Mouse (Mus musculus): Measurements from ENCODE around the gene Xylt1. TPM values are rescaled to one million over a fixed set of nuclear protein-coding genes. Genes with fewer than 3 reads are reported as not detected.

Gene Xylt1
- polyA plus RNA-seq, 1 experiment from 2014 or later = 2.1 TPM

GRCm38 (mm10) chr7:117516896-117517295 is 136.1 kb downstream of the Xylt1 start:
- no peak overlapping the region for H3K4me3 ChIP-seq (ENCODE audit: low read depth, low read length)
- H3K27ac ChIP-seq (ENCODE audit: low read depth, low read length) = no peak overlapping the region
- H3K36me3 ChIP-seq (ENCODE audit: control insufficient read depth, insufficient read depth, low read length) = no peaks in the 10 kb centered on the region
- no peaks in the 10 kb centered on the region for H3K4me1 ChIP-seq (replicated peaks; ENCODE audit: control insufficient read depth, insufficient read depth, low read length)
- 75% methylated on average over 4 of the region's 4 CpGs for WGBS
- H3K4me2 ChIP-seq (replicated peaks; ENCODE audit: low read depth, low read length) = no peak overlapping the region
- no peaks in the 10 kb centered on the region for H3K9me3 ChIP-seq (ENCODE audit: control insufficient read depth, low read length)
- DNase-seq (ENCODE audit: low spot score) (no peak), ATAC-seq (ENCODE audit: low FRiP score) (no peak)
- no peaks in the 10 kb centered on the region for H3K27me3 ChIP-seq (ENCODE audit: control insufficient read depth, insufficient read depth, low read length)
- no peak overlapping the region for H3K9ac ChIP-seq (ENCODE audit: low read depth, low read length)

DNA sequence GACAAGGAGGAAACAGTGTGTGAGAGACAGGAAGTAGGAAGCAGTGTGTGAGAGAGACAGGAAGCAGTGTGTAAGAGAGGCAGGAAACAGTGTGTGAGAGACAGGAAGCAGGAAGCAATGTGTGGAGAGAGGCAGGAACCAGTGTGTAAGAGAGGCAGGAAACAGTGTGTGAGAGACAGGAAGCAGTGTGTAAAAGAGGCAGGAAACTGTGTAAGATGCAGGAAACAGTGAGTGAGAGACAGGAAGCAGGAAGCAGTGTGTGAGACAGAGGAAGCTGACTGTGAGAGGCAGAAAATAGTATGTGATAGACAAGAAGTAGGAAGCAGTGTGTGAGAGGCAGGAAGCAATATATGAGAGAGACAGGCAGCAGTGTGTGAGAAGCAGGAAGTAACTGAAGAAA is 140.6 kb downstream of the Xylt1 start:
- Histone ChIP-seq H3K36me3 (ENCODE audit: control insufficient read depth, insufficient read depth, low read length) (no peaks in the 10 kb centered on the region), H3K27me3 (ENCODE audit: control insufficient read depth, insufficient read depth, low read length) (no peaks in the 10 kb centered on the region), H3K27ac (ENCODE audit: low read depth, low read length) (no peak overlapping the region), H3K4me1 (replicated peaks; ENCODE audit: control insufficient read depth, insufficient read depth, low read length) (no peaks in the 10 kb centered on the region), H3K9me3 (ENCODE audit: control insufficient read depth, low read length) (no peaks in the 10 kb centered on the region), H3K4me3 (ENCODE audit: low read depth, low read length) (no peak overlapping the region), H3K9ac (ENCODE audit: low read depth, low read length) (no peak overlapping the region), H3K4me2 (replicated peaks; ENCODE audit: low read depth, low read length) (no peak overlapping the region)
- no peak for DNase-seq (ENCODE audit: low spot score)
- ATAC-seq (ENCODE audit: low FRiP score) = no peak

DNA sequence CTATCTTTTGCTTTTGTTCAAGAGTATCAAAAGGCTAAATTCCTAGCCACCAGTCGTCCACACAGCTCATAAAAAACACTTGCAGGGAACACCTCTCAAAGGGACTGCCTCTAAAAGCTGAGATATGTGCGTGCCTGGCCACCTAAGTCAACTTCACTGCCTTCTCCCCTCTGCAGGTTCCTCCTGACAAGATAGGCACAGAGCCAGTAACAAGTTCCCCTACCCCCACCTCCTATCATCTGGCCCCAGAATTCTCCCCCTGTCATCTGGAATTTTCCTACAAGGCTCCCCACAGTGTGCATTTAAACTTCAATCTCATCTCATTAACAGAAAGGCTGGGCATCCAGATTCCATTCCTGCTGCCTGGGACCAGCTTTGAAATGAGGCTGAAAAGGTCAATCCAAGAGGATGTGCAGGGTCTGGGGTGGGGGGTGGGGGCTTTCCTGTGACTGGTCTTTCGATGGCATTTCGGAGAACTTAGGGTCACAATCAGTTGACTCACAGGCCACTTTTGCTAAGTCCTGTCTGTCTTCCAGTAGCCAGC is 141.4 kb downstream of the Xylt1 start:
- Histone ChIP-seq H3K4me2 (replicated peaks; ENCODE audit: low read depth, low read length) (no peak overlapping the region), H3K36me3 (ENCODE audit: control insufficient read depth, insufficient read depth, low read length) (no peaks in the 10 kb centered on the region), H3K27me3 (ENCODE audit: control insufficient read depth, insufficient read depth, low read length) (no peaks in the 10 kb centered on the region), H3K4me1 (replicated peaks; ENCODE audit: control insufficient read depth, insufficient read depth, low read length) (no peaks in the 10 kb centered on the region), H3K9me3 (ENCODE audit: control insufficient read depth, low read length) (no peaks in the 10 kb centered on the region), H3K4me3 (ENCODE audit: low read depth, low read length) (no peak overlapping the region), H3K27ac (ENCODE audit: low read depth, low read length) (no peak overlapping the region), H3K9ac (ENCODE audit: low read depth, low read length) (no peak overlapping the region)
- DNase-seq (ENCODE audit: low spot score) = no peak
- WGBS = 21% methylated on average over 4 of the region's 4 CpGs
- ATAC-seq (ENCODE audit: low FRiP score) = no peak

DNA sequence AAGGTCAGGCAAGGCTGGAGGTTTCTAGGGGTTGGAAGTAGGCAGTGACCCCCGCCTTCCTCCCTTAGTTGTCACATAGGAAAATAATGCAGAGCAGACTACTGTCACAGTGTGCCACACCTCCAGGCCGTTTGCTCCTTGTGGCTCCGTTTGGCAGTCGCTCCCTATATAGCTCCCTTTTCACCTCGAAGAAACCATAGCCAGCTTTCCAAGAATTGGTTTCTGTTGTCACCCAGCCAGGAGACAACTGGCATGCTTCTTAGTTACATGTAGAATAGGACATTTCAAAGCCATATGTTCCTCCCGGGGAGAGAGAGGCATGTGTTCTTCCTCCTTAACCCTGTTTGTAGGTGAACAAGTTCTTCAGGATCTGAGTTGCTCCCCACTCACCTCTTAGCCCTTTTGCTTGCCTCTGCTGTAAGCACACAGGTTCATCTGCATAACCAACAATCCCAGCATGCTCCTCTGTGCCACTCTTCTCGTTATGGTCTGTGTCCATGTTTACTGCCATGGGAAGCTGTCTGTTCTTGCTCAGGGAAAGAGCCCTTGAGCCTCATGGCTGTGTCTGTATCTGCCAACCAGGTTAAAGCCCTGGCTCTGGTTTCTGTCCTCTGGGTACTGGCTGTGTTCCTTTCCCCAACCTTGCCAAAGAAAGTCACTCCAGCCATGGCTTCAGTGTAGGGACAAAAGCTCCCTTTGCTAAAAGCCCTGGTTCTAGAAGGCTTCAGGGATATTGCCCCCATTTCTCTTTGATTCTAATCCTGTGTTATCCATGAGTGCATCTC is 143.8 kb downstream of the Xylt1 start:
- Histone ChIP-seq H3K27me3 (ENCODE audit: control insufficient read depth, insufficient read depth, low read length) (no peaks in the 10 kb centered on the region), H3K36me3 (ENCODE audit: control insufficient read depth, insufficient read depth, low read length) (no peaks in the 10 kb centered on the region), H3K4me1 (replicated peaks; ENCODE audit: control insufficient read depth, insufficient read depth, low read length) (no peaks in the 10 kb centered on the region), H3K9ac (ENCODE audit: low read depth, low read length) (no peak overlapping the region), H3K4me2 (replicated peaks; ENCODE audit: low read depth, low read length) (no peak overlapping the region), H3K4me3 (ENCODE audit: low read depth, low read length) (no peak overlapping the region), H3K27ac (ENCODE audit: low read depth, low read length) (no peak overlapping the region), H3K9me3 (ENCODE audit: control insufficient read depth, low read length) (no peaks in the 10 kb centered on the region)
- no peak for DNase-seq (ENCODE audit: low spot score)
- no peak for ATAC-seq (ENCODE audit: low FRiP score)
- WGBS = 60% methylated on average over 7 of the region's 7 CpGs

DNA sequence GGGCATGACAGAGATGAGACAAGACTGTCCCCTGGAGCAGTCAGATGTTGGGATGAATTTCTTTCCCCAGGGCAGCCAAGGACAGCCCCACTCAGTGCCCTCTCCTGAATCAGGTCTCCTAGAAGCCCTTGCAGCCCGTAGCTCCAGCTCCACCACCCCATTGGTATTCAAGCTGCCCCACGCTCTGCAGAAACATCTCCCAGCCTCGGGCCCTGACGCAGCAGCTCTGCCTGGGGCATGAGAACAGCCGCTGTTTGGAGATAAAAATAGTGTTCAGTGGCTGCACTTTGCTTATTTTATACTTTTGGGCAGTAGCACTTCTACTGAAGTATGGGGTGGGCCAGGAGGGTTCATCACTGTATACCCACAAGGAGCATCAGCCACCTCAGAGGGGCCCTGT is 144.9 kb downstream of the Xylt1 start:
- no peak for ATAC-seq (ENCODE audit: low FRiP score)
- H3K9ac ChIP-seq (ENCODE audit: low read depth, low read length) = no peak overlapping the region
- no peaks in the 10 kb centered on the region for H3K4me1 ChIP-seq (replicated peaks; ENCODE audit: control insufficient read depth, insufficient read depth, low read length)
- H3K4me2 ChIP-seq (replicated peaks; ENCODE audit: low read depth, low read length) = no peak overlapping the region
- no peaks in the 10 kb centered on the region for H3K9me3 ChIP-seq (ENCODE audit: control insufficient read depth, low read length)
- 89% methylated on average over 5 of the region's 5 CpGs for WGBS
- H3K27ac ChIP-seq (ENCODE audit: low read depth, low read length) = no peak overlapping the region
- no peak for DNase-seq (ENCODE audit: low spot score)
- no peak overlapping the region for H3K4me3 ChIP-seq (ENCODE audit: low read depth, low read length)
- no peaks in the 10 kb centered on the region for H3K36me3 ChIP-seq (ENCODE audit: control insufficient read depth, insufficient read depth, low read length)
- H3K27me3 ChIP-seq (ENCODE audit: control insufficient read depth, insufficient read depth, low read length) = no peaks in the 10 kb centered on the region

DNA sequence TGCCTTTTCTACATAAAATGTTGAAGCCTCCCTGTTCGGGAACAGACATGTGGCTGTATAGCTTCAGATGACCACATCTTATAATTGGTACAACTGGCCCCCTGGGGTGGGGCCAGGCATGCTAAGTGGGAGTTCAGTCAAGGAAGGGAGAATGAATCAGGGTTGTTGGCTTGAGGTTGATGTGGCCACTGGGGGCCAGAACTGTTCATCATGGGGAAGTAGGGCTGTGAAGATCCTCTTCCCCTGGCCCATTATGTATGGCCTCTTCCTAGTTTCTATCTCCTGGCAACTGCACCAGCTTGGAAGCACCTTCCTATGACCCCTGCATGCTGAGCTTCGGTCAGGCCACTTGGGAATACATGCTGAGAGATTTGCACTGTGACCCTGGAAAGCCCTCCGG is 145.8 kb downstream of the Xylt1 start:
- Histone ChIP-seq H3K27ac (ENCODE audit: low read depth, low read length) (no peak overlapping the region), H3K9me3 (ENCODE audit: control insufficient read depth, low read length) (no peaks in the 10 kb centered on the region), H3K36me3 (ENCODE audit: control insufficient read depth, insufficient read depth, low read length) (no peaks in the 10 kb centered on the region), H3K4me1 (replicated peaks; ENCODE audit: control insufficient read depth, insufficient read depth, low read length) (no peaks in the 10 kb centered on the region), H3K9ac (ENCODE audit: low read depth, low read length) (no peak overlapping the region), H3K4me2 (replicated peaks; ENCODE audit: low read depth, low read length) (no peak overlapping the region), H3K4me3 (ENCODE audit: low read depth, low read length) (no peak overlapping the region), H3K27me3 (ENCODE audit: control insufficient read depth, insufficient read depth, low read length) (no peaks in the 10 kb centered on the region)
- WGBS = 72% methylated on average over 3 of the region's 3 CpGs
- no peak for ATAC-seq (ENCODE audit: low FRiP score)
- DNase-seq (ENCODE audit: low spot score) = no peak

DNA sequence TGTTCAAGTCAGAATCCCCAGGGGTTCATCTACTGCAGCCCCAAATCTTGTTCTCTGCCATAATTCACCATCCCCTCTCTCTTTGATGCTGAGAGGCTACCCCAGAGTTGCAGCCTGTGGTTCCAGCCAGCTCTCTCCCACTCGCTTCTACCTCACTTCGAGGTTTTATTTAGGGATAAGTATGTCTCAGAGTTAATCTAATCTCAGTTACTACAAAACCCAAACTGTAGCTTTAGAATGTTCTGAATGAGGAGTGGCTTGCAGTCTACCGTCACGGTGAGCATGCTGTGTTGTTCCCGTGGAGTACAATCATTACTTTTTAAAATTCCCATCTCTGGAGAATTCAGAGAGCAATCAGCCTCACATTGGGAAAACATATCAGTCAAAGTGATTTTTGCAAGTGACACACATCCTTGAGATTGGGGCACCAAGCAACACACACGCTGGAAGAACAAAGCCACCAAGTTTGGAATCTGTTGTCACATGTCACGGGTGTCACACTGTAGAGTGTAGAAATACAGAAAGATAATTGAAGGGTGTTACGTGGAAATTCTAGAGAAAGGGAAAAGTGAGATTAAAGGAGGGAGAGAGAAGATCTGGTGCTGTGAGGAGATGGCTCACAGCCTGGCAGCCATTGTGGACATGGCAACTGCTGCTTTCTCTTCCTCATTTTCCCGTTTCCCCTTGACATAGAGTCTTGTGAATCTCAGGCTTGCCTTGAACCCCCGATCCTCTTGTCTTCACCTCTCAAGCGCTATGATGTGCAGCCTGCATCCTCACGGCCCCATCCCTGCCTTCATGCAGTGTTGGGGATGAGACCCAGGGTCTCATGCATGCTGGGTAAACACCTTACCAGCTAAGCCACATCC is 149.2 kb downstream of the Xylt1 start:
- Histone ChIP-seq H3K4me2 (replicated peaks; ENCODE audit: low read depth, low read length) (no peak overlapping the region), H3K27ac (ENCODE audit: low read depth, low read length) (no peak overlapping the region), H3K36me3 (ENCODE audit: control insufficient read depth, insufficient read depth, low read length) (no peaks in the 10 kb centered on the region), H3K4me1 (replicated peaks; ENCODE audit: control insufficient read depth, insufficient read depth, low read length) (no peaks in the 10 kb centered on the region), H3K9me3 (ENCODE audit: control insufficient read depth, low read length) (no peaks in the 10 kb centered on the region), H3K9ac (ENCODE audit: low read depth, low read length) (no peak overlapping the region), H3K27me3 (ENCODE audit: control insufficient read depth, insufficient read depth, low read length) (no peaks in the 10 kb centered on the region), H3K4me3 (ENCODE audit: low read depth, low read length) (no peak overlapping the region)
- DNase-seq (ENCODE audit: low spot score) (no peak), ATAC-seq (ENCODE audit: low FRiP score) (no peak)
- WGBS = 85% methylated on average over 12 of the region's 12 CpGs

- H3K27me3 ChIP-seq (ENCODE audit: control insufficient read depth, insufficient read depth, low read length) = no peaks in the 10 kb centered on the region
- H3K4me3 ChIP-seq (ENCODE audit: low read depth, low read length) = no peak overlapping the region
- DNase-seq (ENCODE audit: low spot score) (no peak), ATAC-seq (ENCODE audit: low FRiP score) (no peak)
- H3K4me1 ChIP-seq (replicated peaks; ENCODE audit: control insufficient read depth, insufficient read depth, low read length) = no peaks in the 10 kb centered on the region
- H3K27ac ChIP-seq (ENCODE audit: low read depth, low read length) = no peak overlapping the region
- H3K4me2 ChIP-seq (replicated peaks; ENCODE audit: low read depth, low read length) = no peak overlapping the region
- no peaks in the 10 kb centered on the region for H3K9me3 ChIP-seq (ENCODE audit: control insufficient read depth, low read length)
- WGBS = 49% methylated on average over 3 of the region's 3 CpGs
- no peak overlapping the region for H3K9ac ChIP-seq (ENCODE audit: low read depth, low read length)
- no peaks in the 10 kb centered on the region for H3K36me3 ChIP-seq (ENCODE audit: control insufficient read depth, insufficient read depth, low read length)
Measured at GRCm38 (mm10) chr7:117532651-117533050, 151.9 kb downstream of the Xylt1 start.

All from hindbrain, embryonic 11.5 days (tissue).